Mouse (Mus musculus): ENCODE data around the gene Rpp14. TPM values are rescaled to one million over a fixed set of nuclear protein-coding genes. Genes with fewer than 3 reads are reported as not detected.

Rpp14 gene
- polyA plus RNA-seq, 1 experiment from 2014 or later: 19.3 TPM

DNA sequence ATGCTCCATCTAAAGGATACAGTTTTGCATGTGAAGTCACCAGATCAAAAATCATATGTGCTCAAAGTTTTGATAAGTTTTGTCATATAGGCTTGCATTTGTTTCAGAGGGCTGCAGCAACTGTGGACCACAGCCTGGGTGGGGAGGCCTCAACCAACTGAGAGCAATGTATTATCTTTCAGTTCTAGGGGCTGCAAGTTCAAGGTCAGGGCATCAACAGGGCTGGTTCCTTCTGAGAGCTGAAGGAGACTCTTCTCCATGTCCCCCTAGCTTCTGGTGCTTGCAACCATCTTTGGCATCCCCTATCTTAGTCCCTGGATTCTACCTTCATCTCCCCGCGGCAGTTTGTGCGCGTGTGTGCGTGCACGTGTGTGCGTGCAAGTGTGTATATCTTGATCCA lies 27.5 kb upstream of the Rpp14 start:
- Histone ChIP-seq H3K9ac (replicated peaks) (no peak overlapping the region), H3K4me2 (ENCODE audit: low read depth, low read length) (no peak overlapping the region), H3K4me1 (ENCODE audit: insufficient read depth) (no peaks in the 10 kb centered on the region), H3K4me3 (ENCODE audit: low read depth, low read length) (no peak overlapping the region), H3K27me3 (ENCODE audit: insufficient read depth, low read length) (no peaks in the 10 kb centered on the region), H3K9me3 (ENCODE audit: low read length) (no peaks in the 10 kb centered on the region), H3K27ac (ENCODE audit: low read depth) (no peak overlapping the region), H3K36me3 (replicated peaks; ENCODE audit: insufficient read depth, low read length) (0 out of 2 replicates have a peak, but pooled peaks cover 2% of the 10 kb centered on the region)
- 97% methylated on average over 7 of the region's 7 CpGs for WGBS (ENCODE audit: insufficient replicate concordance)
- TF ChIP-seq EP300 (IDR thresholded peaks at IDR 0.05; ENCODE audit: low read depth) (no peak), CTCF (IDR thresholded peaks at IDR 0.05; ENCODE audit: low read depth) (no peak)
- no peak for DNase-seq
- no peak for ATAC-seq

DNA sequence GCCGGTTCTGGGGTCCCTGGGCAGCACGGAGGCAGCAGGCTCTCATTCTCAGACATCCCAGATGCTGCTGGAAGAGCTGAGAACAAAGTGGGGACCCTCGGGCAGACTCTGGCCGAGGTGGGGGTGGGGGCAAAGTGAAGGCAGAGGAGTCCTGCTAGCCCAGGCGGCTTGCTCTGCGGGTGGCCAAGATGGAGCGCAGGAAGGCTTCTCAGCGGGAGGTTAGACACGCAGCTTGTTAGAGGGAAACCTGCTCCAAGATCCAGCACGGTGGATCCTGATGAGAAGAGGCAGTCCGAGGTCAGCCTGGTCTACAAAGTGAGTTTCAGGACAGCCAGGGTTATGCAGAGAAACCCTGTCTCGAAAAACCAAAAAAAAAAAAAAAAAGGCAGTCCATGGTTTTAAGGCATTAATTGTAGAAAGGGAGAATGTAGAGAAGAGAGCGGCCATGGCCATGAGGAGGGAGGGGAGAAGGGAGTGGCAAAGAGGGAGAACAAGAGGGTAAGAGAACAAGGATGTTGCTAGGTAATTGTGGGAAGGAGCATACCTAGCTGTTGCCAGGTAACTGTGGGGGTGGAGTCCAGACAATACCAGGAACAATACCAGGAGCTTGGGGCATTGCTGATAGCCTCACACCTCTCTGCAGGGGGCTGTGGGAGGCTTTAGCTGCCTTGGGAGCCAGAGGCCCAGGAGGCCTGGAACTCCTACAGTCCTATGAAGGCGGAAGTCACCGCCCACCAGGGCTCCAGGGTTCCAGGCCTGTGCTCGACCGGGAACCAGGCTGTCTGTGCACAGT lies 25.7 kb upstream of the Rpp14 start:
- ATAC-seq: no peak
- H3K27me3 ChIP-seq (ENCODE audit: insufficient read depth, low read length): no peaks in the 10 kb centered on the region

DNA sequence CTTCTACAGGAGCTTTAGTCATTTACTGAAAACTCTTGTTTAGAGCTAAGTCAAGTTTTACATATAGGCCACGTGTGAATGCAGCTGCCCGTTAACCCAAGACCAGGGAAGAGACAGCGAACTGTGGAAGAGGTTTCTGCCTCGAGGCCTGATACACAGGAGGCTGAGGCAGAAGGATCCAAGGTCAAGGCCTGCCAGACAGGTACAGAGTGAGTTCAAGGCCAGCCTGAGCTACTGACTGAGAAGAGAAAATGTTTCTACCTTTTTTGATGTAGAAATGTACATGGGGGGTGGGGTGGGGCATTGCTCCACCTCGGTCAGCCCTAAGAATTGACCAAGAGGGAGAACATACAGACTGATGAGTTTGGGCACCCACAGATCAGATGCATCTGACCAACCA lies 24.1 kb upstream of the Rpp14 start:
- Histone ChIP-seq H3K9me3 (ENCODE audit: low read length) (no peaks in the 10 kb centered on the region), H3K4me3 (ENCODE audit: low read depth, low read length) (no peak overlapping the region), H3K9ac (replicated peaks) (no peak overlapping the region), H3K4me1 (ENCODE audit: insufficient read depth) (no peaks in the 10 kb centered on the region), H3K27me3 (ENCODE audit: insufficient read depth, low read length) (no peaks in the 10 kb centered on the region), H3K27ac (ENCODE audit: low read depth) (no peak overlapping the region), H3K4me2 (ENCODE audit: low read depth, low read length) (no peak overlapping the region), H3K36me3 (replicated peaks; ENCODE audit: insufficient read depth, low read length) (no peaks in the 10 kb centered on the region)
- DNase-seq: no peak
- 85% methylated on average over 5 of the region's 5 CpGs for WGBS (ENCODE audit: insufficient replicate concordance)
- TF ChIP-seq CTCF (IDR thresholded peaks at IDR 0.05; ENCODE audit: low read depth) (no peak), EP300 (IDR thresholded peaks at IDR 0.05; ENCODE audit: low read depth) (no peak)
- ATAC-seq: no peak

More for the DNA sequence above, 25.7 kb upstream of the Rpp14 start:
- no peak for TF ChIP-seq EP300 (IDR thresholded peaks at IDR 0.05; ENCODE audit: low read depth)
- no peaks in the 10 kb centered on the region for H3K9me3 ChIP-seq (ENCODE audit: low read length)
- DNase-seq: no peak
- no peak overlapping the region for H3K4me3 ChIP-seq (ENCODE audit: low read depth, low read length)
- WGBS (ENCODE audit: insufficient replicate concordance): 69% methylated on average over 17 of the region's 17 CpGs
- no peaks in the 10 kb centered on the region for H3K4me1 ChIP-seq (ENCODE audit: insufficient read depth)
- H3K36me3 ChIP-seq (replicated peaks; ENCODE audit: insufficient read depth, low read length): 0 out of 2 replicates have a peak, but pooled peaks cover 1% of the 10 kb centered on the region
- H3K4me2 ChIP-seq (ENCODE audit: low read depth, low read length): no peak overlapping the region
- no peak overlapping the region for H3K9ac ChIP-seq (replicated peaks)
- no peak overlapping the region for H3K27ac ChIP-seq (ENCODE audit: low read depth)

DNA sequence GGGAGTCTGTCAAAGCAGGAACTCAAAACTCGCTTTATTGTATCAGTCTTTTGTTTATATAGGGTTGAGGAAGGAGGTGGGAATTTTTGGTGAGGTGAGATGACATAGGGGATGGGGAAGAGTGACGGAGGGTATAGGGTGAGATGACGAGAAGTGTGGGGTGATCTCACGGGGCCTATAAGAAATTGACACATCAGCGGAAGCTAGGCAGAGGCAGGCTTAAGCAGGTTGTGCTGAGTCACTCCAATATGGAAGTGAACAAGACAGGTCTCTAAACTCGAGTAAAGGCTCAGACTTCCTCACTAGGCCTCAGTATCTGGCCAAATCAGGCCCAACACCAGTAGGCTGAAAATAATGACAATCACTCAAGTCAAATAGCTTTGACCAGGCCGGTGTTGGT lies 20.2 kb upstream of the Rpp14 start:
- H3K4me3 ChIP-seq (ENCODE audit: low read depth, low read length): no peak overlapping the region
- H3K9ac ChIP-seq (replicated peaks): no peak overlapping the region
- H3K36me3 ChIP-seq (replicated peaks; ENCODE audit: insufficient read depth, low read length): no peaks in the 10 kb centered on the region
- H3K4me2 ChIP-seq (ENCODE audit: low read depth, low read length): no peak overlapping the region
- H3K9me3 ChIP-seq (ENCODE audit: low read length): no peaks in the 10 kb centered on the region
- no peak for ATAC-seq
- DNase-seq: no peak
- no peaks in the 10 kb centered on the region for H3K27me3 ChIP-seq (ENCODE audit: insufficient read depth, low read length)
- no peak for TF ChIP-seq CTCF (IDR thresholded peaks at IDR 0.05; ENCODE audit: low read depth)
- no peak for TF ChIP-seq EP300 (IDR thresholded peaks at IDR 0.05; ENCODE audit: low read depth)
- 85% methylated on average over 7 of the region's 7 CpGs for WGBS (ENCODE audit: insufficient replicate concordance)
- H3K27ac ChIP-seq (ENCODE audit: low read depth): no peak overlapping the region
- peaks cover 6% of the 10 kb centered on the region; the same call in 1 of the 2 replicates for H3K4me1 ChIP-seq (ENCODE audit: insufficient read depth)

- Histone ChIP-seq H3K36me3 (replicated peaks; ENCODE audit: insufficient read depth, low read length) (no peaks in the 10 kb centered on the region), H3K4me3 (ENCODE audit: low read depth, low read length) (no peak overlapping the region), H3K27me3 (ENCODE audit: insufficient read depth, low read length) (no peaks in the 10 kb centered on the region), H3K9ac (replicated peaks) (no peak overlapping the region), H3K4me2 (ENCODE audit: low read depth, low read length) (no peak overlapping the region), H3K4me1 (ENCODE audit: insufficient read depth) (peaks cover 6% of the 10 kb centered on the region; the same call in 1 of the 2 replicates), H3K27ac (ENCODE audit: low read depth) (no peak overlapping the region), H3K9me3 (ENCODE audit: low read length) (no peaks in the 10 kb centered on the region)
- no peak for DNase-seq
- WGBS (ENCODE audit: insufficient replicate concordance): 24% methylated on average over 3 of the region's 3 CpGs
- ATAC-seq: no peak
- no peak for TF ChIP-seq CTCF (IDR thresholded peaks at IDR 0.05; ENCODE audit: low read depth)
- no peak for TF ChIP-seq EP300 (IDR thresholded peaks at IDR 0.05; ENCODE audit: low read depth)
These were observed 18.1 kb upstream of the Rpp14 start for GRCm38 (mm10) chr14:8062076-8062475.

- 70% methylated on average over 3 of the region's 3 CpGs for WGBS (ENCODE audit: insufficient replicate concordance)
These were observed 17.4 kb upstream of the Rpp14 start for GRCm38 (mm10) chr14:8062537-8063301.

More at GRCm38 (mm10) chr14:8062537-8063301, 17.4 kb upstream of the Rpp14 start:
- Histone ChIP-seq H3K27me3 (ENCODE audit: insufficient read depth, low read length) (no peaks in the 10 kb centered on the region), H3K4me2 (ENCODE audit: low read depth, low read length) (no peak overlapping the region), H3K9ac (replicated peaks) (no peak overlapping the region), H3K4me1 (ENCODE audit: insufficient read depth) (peaks cover 6% of the 10 kb centered on the region; the same call in 1 of the 2 replicates), H3K9me3 (ENCODE audit: low read length) (no peaks in the 10 kb centered on the region), H3K36me3 (replicated peaks; ENCODE audit: insufficient read depth, low read length) (no peaks in the 10 kb centered on the region), H3K4me3 (ENCODE audit: low read depth, low read length) (no peak overlapping the region), H3K27ac (ENCODE audit: low read depth) (no peak overlapping the region)
- DNase-seq (no peak), ATAC-seq (no peak)
- TF ChIP-seq CTCF (IDR thresholded peaks at IDR 0.05; ENCODE audit: low read depth) (no peak), EP300 (IDR thresholded peaks at IDR 0.05; ENCODE audit: low read depth) (no peak)

Measured in liver, postnatal 0 days (tissue).